Mouse (Mus musculus): ENCODE results near the gene Lag3.
A peak's percentile ranks its signal among the peaks of the same experiment; 100 is the strongest.

Lag3 gene

DNA sequence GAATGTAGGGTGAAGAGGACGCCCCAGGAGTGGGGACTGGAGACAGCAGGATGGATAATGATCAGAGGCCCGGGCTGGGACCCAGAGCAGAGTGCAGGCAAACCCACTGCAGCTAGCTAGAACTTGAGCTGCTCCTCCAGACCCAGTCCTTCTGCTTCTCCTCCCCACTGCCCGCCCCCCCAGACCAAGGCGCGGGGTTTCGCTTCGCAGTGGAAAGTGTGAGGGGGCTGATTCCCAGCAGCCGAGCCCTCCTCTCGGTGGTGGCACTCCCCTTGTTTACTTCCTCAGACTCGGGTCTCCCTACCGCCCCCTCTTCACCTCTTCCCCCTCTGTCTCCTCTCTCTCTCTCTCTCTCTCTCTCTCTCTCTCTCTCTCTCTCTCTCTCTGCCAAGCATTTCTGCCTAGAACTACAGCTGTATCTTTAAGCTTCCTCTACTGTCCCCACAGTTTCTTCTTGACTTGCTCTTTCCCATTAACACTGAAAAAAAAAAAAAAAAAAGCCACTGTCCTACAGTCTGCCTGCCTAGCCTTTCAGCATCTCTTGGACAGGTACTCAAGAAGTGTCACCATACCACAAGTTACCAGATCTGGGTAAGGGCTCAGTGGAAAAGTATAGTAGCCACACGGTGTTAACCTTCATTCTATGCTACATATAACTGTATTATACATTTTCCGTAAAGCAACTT is at the start of gene Lag3:
Gene Lag3 (minus strand): TSS at position 173 of the 686 bp plus-strand sequence.
- DNase-seq (ENCODE audit: extremely low spot score, low spot score): no peak

DNA sequence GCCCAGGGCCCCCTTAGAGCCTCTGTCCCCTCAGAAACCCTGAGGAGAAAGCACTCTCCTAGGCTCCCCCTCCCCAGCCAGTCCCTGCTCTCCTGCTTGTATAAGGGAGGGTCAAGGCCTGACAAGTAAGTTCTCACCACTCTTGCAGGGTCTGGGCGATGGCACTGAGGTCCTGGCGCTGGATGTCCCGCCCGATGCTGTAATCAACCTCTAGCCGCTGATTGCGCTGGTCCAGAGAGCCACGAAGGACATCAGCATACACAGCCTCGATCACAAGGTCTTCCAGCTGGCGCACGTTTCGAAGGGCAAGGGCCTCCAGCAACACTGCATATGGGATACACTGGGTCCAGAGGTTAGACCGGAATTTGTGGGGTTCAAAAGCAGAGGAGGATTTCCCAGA is 49.5 kb upstream of the Lag3 start:
- no peak for DNase-seq (ENCODE audit: extremely low spot score, low spot score)

DNA sequence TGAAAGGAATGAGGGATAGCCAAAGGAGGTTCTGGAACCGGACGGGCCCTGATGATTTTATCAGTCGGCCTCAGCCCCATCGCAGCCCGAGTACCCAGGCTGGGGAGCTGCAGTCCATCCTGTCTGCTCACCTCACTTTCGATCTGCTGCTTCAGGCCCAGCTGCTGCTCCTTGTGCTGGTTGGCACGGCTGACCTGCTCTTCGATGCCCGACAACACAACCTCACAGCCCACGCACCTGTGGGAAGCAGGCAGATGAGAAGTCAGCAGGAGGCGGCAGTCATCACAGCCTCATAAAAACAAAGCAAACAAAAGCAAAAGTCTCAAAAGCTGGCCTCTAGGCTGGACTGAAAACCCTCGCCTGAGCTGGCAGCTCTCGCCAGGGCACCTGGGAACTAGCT is 48.5 kb upstream of the Lag3 start:
- no peak for DNase-seq (ENCODE audit: extremely low spot score, low spot score)

DNA sequence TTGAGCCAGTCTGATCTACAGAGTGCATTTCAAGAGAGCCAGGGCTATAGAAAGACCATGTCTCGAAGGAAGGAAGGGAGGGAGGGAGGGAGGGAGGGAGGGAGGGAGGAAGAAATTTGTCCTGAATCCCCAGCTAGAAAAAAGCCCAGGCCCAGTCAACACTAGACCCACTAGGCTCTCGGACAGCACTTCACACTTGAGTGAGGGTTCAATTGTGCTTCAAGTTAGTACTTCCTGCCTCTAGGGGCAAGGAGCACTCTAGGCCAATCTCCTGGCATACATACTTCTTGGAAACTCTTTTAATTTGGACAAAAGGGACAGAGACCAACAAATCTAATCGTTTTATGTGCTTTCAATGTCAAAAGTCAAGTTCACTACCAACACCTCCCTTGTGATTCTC is 46.6 kb upstream of the Lag3 start:
- no peak for DNase-seq (ENCODE audit: extremely low spot score, low spot score)

DNA sequence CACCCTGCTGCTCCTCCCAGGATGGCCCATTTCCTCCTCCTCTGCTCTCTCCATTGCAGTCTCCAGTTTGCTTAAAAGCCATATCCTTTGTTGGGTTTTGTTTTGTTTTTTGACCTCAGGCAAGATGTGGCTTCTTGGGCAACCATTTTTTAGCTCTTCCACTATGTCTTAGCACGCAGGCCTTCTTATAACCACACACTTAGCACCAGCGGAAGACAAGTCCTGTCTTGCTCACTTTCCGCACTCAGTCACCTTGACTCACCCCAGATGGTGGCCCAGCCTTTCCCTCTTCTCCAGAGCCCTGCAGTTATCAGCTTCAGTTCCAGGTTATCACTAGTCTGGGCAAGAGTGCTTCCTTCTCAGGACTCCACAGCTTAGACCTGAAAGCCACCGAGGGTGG is 43.7 kb upstream of the Lag3 start:
- DNase-seq (ENCODE audit: extremely low spot score, low spot score): no peak

DNA sequence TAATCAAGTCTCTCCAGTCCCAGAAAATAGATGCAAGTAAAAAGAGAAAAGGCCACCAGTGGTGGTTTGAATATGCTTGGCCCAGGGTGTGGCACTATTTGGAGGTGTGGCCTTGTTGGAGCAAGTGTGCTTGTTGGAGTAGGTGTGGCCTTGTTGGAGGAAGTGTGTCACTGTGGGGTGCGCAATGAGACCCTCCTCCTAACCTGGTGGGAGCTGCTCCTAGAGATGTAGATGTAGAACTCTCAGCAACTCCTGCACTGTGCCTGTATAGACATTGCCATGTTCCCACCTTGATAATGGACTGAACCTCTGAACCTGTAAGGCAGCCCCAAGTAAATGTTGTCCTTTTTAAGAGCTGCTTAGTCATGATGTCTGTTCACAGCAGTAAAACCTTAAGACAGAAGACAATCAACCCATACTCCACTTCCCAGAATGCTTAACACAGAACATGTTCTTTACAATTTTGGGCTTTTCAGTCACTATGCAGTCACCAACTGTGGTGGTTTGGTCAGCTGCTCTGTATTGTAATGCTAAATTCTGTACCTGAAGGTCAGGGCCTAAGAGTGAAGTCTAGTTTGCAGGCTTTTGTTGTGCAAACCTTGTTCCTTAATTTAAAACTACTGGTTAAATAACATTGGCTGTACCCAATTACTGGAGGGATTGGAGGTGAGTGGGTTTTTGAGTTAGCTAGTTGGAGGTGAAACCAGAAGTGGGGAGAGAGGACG is 42.6 kb upstream of the Lag3 start:
- no peak for DNase-seq (ENCODE audit: extremely low spot score, low spot score)

DNA sequence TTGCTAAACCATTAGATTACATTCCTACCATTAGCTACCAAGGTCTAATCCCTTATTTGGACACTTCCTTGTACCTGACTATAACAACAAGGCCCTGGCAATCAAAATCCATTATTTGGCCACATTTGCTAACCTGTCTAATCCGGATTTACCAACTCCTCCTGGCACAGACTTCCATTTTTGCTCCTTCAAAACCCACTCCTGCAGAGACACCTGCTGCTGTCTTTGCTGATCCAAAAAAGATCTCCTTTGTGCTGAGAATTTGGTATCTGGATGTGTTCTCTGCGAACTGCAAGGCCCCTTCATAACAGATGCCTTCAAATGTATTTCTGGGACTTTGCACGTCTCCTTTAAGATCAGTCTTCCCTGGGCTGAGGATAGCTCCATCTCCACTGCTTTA is 32.0 kb upstream of the Lag3 start:
- DNase-seq (ENCODE audit: extremely low spot score, low spot score): no peak

DNA sequence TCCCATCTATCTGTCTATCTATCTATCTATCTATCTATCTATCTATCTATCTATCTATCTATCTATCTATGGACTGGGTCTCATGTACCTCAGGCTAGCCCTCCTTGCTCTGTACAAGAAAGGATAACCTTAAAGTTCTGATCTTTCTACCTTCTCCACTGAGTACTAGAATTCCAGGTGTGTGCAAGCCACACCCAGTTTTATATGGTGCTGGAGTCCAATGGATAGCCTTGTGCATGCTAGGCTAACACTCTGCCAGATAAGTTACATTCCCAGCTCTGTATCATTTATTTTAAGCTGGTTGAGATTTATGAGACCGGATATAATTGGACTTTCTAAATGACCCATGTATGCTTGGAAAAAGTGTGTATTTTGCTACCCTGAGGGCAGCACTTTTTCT is 30.2 kb upstream of the Lag3 start:
- no peak for DNase-seq (ENCODE audit: extremely low spot score, low spot score)

DNA sequence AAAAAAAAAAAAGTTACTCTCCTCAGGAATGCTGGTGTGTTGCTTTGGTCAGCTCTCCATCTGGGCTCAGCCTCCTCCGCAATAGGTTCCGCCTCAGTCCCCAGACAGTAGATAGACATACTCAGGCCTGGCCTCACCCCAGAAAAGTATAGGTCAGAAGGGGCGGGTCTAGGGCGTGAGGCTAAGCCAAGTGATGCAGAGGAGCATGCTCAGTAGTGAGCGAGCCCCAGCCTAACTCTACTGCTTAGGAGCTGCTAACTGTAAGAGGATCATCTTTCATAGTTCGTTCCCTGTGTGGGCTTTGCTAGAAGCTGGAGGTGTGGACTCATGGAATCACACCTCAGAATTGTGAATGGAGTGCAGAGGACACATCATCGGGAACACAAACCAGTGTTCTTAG is 27.0 kb upstream of the Lag3 start:
- no peak for DNase-seq (ENCODE audit: extremely low spot score, low spot score)

DNA sequence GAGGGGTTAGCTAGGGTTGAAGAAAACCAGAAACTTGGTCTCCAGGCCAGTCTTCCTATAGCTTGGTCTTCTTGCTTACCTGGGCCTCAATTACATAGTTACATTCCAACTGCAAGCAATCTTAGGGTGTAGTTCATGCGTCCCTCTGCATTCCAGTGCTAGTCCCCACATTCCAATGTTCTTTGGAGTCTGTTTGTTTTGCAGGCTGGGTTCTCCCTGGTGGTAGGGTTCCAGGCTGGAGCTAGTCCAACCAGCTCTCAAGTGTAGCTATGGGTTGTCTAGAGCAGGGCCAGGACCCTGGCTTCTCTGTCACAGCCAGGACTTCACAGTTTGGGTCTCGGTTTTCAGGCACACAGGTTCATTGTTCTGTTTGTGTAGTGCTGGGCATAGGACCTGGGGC is 26.0 kb upstream of the Lag3 start:
- DNase-seq (ENCODE audit: extremely low spot score, low spot score): no peak

DNA sequence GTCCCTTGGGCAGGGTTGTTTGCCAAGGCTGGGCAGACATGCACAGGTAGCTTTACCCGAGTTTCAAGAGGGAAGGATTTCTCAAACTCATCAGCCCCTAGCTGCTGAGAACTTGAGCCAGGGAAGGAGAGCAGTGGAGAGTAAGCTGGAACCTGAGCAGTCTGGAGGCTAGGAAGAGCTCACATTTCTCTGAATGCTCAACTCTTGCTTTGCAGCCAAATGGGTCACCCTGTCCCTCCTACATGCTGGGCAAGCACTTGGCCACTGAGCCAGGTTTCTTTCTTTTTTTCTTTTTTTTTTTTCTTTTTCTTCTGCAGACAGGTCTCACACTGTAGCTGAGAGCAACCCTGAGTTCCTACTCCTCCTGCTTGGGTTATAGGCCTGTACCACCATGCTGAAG is 25.2 kb upstream of the Lag3 start:
- no peak for DNase-seq (ENCODE audit: extremely low spot score, low spot score)

DNA sequence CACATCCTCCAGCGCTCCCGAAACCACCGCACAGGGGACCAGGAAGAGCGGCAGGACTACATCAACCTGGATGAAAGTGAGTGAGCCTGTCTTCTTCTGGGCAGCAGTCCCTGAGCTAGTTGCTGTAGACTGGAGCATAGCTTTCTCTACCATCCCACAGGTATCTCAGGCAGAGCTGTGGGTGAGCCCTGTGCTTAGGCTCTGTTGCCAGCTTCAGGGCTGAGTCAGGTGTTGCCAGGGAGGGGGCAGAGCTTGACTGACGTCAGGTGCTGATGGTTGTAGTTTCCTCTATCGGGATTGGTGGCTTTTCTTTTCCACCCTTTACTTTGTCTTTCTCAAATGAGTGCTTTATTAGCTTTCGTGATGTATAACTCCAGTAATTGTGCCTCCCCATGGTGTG is 23.2 kb upstream of the Lag3 start:
- DNase-seq (ENCODE audit: extremely low spot score, low spot score): no peak

DNA sequence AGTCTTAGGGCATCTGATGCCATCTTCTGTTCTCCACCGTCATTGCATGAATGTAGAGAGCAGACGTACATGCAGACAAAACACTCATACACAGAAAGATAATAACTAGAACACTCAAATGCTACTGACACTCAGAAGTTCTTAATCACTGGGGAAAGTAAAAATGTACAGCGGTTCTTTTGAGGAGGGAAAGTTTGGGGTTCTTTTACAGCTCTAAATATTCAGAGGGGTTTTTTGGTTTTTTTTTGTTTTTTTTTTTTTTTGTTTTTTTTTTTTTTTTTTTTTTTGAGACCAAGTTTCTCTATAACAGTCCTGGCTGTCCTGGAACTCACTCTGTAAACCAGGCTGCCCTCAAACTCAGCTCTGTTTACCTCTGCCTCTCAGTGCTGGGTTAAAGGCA is 21.6 kb upstream of the Lag3 start:
- DNase-seq (ENCODE audit: extremely low spot score, low spot score): no peak

DNA sequence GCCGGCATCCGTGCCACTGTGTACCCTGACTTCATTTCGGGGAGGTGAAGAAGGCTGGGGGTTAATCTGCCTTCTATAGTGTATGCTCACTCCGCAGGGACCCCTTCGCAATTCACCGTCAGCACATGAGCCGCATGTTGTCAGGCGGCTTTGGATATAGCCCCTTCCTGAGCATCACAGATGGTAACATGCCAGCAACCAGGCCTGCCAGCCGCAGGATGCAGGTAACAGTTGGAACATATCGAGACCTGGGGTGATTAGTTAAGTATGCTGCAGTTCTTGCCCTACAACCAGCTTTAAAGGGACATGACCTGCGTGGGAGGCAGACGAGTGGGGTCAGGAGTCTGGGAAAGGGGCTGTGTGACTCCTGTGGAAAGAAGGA is 20.8 kb upstream of the Lag3 start:
- no peak for DNase-seq (ENCODE audit: extremely low spot score, low spot score)

DNA sequence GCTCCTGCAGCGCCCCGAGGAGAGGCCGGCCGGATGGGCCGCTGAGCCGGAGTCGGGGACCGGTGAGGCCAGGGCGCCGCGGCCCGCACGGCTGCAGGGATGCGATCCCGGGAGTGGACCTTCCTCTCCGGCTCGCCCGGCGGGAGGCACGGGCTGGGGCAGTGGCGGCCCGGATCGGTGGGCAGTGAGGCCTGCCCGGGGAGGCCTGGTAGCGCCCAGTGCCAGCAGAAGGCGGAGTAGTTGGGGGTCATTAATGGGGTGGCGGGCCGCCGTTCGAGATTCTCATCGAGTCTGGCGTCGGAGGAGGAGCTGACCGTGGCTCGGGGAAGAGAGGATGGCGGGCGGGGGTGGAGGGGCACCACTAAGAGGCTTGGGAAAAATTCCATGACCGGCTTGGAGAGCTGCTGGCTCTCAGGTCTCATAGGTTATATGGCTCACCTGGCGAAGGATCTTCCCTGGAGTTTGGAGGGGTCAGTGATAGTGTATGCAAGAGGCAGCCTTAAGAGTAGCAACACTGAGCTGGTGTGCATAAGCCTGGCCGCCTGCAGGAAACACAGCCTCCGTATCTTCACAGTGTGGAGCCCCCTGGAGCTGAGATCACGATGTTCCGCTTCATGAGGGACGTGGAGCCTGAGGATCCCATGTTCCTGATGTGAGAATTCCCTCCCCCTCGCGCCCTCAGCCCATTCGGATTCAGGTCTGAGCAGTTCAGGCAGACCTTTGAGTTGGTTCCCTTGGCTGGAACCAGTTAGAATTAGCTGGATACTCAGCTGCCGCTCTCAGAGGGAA is 20.2 kb upstream of the Lag3 start:
- no peak for DNase-seq (ENCODE audit: extremely low spot score, low spot score)

DNA sequence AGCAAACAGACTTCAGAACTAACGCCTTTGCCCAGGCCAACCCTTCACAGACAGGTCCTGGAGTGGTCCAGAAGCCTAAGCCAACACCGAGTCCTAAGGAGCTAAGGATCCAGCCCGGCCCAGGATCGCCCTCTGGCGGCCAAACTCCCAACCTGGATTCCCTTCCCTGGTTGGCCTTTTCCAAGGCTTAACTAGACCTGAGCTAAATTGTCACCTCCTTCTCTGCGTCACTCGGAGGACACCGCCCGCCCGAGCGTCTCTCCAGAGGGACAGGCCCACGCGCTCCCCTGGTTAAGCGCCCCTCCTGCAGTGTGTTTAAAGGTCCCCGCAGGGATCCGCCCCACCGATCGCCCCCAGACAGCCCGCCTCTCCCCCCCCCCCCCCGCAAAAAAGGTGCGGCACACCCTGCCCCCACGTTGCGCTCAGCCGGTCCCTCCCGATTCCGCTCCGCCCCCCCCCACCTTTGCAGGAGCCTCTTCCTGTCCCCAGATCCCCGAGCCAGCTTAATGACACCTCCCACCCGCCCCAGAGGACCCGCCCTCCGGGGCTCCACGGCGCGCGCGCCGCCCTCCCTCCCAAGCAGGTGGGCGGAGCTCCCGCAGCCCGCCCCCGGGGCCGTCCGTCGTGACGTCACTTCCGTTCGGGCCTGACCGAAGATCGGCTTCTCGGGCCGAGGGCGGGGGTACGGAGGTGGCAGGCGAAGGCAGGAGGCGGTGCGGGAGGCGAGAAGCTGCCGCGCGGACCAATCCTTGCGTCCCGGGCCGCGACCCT is 19.4 kb upstream of the Lag3 start, which contains the start of gene Mlf2:
Gene Mlf2 (plus strand): TSS at position 633 of the 771 bp plus-strand sequence.
- peak; percentile 99 for DNase-seq (ENCODE audit: extremely low spot score, low spot score)

DNA sequence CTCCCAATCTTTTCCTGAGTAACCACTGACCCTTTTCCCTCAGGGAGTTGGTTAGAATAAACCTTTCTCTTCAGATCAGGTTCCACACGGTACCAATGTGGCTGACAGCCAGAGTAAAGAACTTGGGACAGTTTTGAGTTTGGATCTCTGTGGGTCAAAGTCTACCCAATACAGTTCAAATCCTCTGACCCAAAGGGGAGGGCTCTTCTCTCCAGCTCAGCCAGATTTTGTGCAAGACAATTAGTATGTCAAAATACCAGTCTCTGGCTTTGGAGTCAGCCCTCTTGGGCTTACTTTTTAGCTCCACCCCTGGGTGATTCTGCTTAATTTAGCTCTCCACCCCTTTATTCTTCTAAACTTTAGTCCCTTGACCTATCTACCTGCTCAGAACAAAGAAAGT is 18.7 kb upstream of the Lag3 start:
- DNase-seq (ENCODE audit: extremely low spot score, low spot score): no peak

DNA sequence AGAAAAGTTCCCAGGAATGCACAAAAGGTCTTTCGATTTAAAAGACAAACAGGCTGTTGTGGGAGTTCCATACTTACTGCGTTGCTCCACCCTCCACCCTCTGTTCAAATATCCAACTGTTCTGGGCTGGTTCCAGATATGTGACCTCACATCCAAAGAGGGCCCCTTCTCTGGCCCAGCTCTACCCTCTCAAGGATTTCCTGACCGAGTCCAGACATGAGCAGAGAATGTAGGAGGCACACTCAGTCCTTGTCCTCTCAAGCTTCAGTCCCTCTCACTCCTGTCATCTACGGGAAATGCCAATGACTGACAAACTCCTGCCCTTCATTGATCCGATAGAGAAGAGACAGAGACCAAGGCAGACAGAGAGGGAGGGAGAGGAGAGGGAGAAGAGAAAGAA is 14.4 kb upstream of the Lag3 start:
- no peak for DNase-seq (ENCODE audit: extremely low spot score, low spot score)

DNA sequence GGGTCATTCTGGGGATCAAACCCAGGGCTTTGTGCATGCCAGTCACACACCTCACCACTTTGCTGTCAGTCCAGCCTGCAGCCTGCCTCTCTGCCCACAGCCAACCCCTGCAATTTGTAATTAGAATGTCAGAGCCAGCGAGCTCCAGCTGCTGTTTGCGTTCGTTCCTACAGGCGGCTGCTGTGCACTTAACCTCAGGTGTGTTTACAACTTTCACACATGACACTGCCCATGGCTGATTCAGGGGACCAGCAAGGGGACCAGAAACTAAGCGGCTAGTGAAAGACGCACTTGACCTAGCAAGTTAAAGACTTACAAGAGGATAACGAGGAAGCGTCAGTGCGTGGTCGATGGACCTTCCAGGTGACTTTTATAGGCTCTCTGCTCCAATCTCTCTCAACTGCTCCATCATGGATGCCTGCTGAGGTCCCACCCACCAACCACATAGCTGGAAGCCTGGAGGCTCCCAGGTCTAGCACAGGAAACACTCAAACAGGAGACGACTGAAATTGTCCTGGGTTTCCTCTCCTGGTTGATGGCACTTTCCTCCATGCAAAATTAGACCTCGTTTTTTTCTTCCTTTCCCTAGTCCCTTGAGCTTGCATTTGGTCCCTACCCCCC is 13.8 kb upstream of the Lag3 start:
- DNase-seq (ENCODE audit: extremely low spot score, low spot score): no peak

DNA sequence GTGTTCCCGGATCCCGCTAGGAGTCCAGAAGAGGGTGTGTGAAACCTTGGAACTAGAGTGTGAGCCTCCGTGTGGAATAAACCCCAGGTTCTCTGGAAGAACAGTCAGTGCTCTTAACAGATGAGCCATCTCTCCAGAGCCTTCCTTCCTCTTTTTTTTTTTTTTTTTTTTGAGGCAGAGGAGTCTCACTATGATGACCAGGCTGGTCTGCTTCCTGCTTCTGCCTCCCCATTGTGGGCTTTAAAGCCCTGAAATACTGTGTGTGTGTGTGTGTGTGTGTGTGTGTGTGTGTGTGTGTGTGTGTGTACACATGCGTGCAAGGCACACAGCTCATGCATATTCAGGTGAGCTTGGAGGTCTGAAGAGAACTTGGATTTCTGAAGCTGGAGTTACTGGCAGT is 10.0 kb upstream of the Lag3 start:
- no peak for DNase-seq (ENCODE audit: extremely low spot score, low spot score)

Measured in neural tube, embryonic 10.5 days (tissue).